Mouse (Mus musculus) bone marrow, adult 2 months (tissue): ENCODE measurements around the gene Wasl.

ENCODE experiments used
- CTCF ChIP-seq: fragments of 200-500 bp; IDR thresholded peaks from 2 replicates; pipeline ENCODE4 v1.5.1; 2011; ENCODE audit warnings: low read length, control low read depth; ENCODE audit not compliant: control insufficient read depth, insufficient read depth
- POLR2A ChIP-seq: fragments of 200-500 bp; IDR thresholded peaks from 2 replicates; pipeline ENCODE4 v1.6.1; 2011; ENCODE audit warnings: low read depth, mild to moderate bottlenecking, control low read depth, low read length, borderline replicate concordance; ENCODE audit not compliant: control insufficient read depth

DNA sequence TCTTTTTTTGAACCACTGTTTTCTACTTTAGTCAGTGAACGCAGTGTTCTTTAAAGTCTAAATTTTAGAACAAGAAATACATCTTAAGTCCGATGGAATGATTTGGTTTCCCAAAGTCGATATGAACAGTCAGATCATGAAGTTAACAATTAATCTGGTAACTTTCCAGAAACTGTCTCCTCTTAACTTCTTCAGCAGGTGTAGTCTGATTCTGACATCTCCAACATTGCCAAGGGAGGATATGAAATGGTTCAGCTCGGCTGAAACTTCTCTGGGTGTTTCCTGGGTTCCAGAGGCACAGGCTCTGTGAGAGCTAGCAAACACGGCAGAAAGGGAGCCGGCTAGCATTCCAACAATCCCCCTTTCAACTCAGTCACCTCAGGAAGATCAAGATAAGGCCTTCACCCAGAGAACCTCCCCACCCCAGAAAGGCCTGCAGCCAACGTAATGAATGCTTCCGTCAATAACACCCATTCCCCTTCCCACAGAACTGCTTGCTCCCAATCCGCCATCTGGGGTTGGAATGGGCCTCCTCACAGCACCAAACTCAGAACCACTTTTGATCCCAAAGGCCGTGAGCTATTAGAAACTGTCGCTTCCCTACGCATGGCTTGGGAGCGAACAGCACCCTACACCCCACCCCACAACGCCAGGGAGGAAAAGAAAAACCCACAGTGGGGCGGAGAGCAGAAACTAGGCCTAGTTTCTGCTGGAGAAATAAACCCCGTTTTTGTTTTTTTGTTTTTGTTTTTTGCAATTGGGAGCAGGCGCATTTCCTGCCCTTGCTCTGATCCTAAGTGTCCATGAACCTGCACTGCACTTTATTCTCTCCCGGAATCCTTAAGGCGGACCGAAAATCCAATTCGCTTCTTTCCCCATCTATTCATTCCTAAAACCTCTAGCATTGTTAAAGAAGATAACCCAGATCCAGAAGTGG lies 1.3 kb downstream of the Wasl start:
- TF ChIP-seq CTCF, result no peak
- TF ChIP-seq POLR2A, result no peak
